Mouse (Mus musculus) T-helper 1 cell (primary cell): ENCODE results near the gene Arr3.

Experiments
- in situ Hi-C: fragments of 300-600 bp; cut with MboI, MseI; formaldehyde crosslinking; loops from one replicate; pipeline ENCODE4 v1.15.1; 2025; ENCODE audit warnings: high pct_unique_total_duplicates

Gene Arr3

GRCm38 (mm10) chrX:100605314-100605713 lies at the start of gene Arr3:
Gene Arr3 (plus strand): TSS chrX:100605497.
- in situ Hi-C loops: no loop called here

GRCm38 (mm10) chrX:100556026-100556425 lies 49.3 kb upstream of the Arr3 start:
- in situ Hi-C loops: no loop called here

GRCm38 (mm10) chrX:100565696-100566095 lies 39.6 kb upstream of the Arr3 start:
- in situ Hi-C loops: no loop called here

- in situ Hi-C loops: no loop called here
These were observed 33.3 kb upstream of the Arr3 start, which contains the start of gene Awat1 for GRCm38 (mm10) chrX:100571951-100572350. Gene Awat1 (plus strand): TSS chrX:100572251.

GRCm38 (mm10) chrX:100594791-100595190 lies 10.5 kb upstream of the Arr3 start, which contains the start of gene P2ry4:
Gene P2ry4 (minus strand): TSS chrX:100594869.
- in situ Hi-C loops: no loop called here

GRCm38 (mm10) chrX:100597439-100597838 lies 7.9 kb upstream of the Arr3 start:
- in situ Hi-C loops: no loop called here

- in situ Hi-C loops: no loop called here
These were observed 5.5 kb upstream of the Arr3 start for GRCm38 (mm10) chrX:100599755-100600154.

GRCm38 (mm10) chrX:100618488-100618887 lies 13.2 kb downstream of the Arr3 start:
- in situ Hi-C loops: loop anchor here (10.0 kb wide), 1 partner anchor 356 kb away; no protein-coding TSS in a partner anchor

GRCm38 (mm10) chrX:100621366-100621765 lies 16.1 kb downstream of the Arr3 start:
- in situ Hi-C loops: no loop called here

GRCm38 (mm10) chrX:100624242-100624641 lies 18.9 kb downstream of the Arr3 start:
- in situ Hi-C loops: no loop called here

- in situ Hi-C loops: no loop called here
These were observed 19.8 kb downstream of the Arr3 start for GRCm38 (mm10) chrX:100625146-100625545.

GRCm38 (mm10) chrX:100625546-100625801 lies 20.2 kb downstream of the Arr3 start, which contains the start of gene Kif4:
Gene Kif4 (plus strand): TSS chrX:100625737.
- in situ Hi-C loops: no loop called here

GRCm38 (mm10) chrX:100625802-100626793 lies 20.8 kb downstream of the Arr3 start, which contains the start of gene Pdzd11:
Gene Pdzd11 (minus strand): TSS chrX:100626568.
- in situ Hi-C loops: no loop called here

GRCm38 (mm10) chrX:100629076-100629475 lies 23.8 kb downstream of the Arr3 start:
- in situ Hi-C loops: no loop called here

GRCm38 (mm10) chrX:100638477-100638876 lies 33.2 kb downstream of the Arr3 start:
- in situ Hi-C loops: no loop called here

GRCm38 (mm10) chrX:100652848-100653247 lies 47.6 kb downstream of the Arr3 start:
- in situ Hi-C loops: no loop called here

GRCm38 (mm10) chrX:100664825-100665224 lies 59.5 kb downstream of the Arr3 start:
- in situ Hi-C loops: no loop called here
